Mouse (Mus musculus) layer of hippocampus, adult 11-12 months (tissue): ENCODE measurements around the gene Btbd9.

Experiments used
- DNase-seq: peaks from one replicate; pipeline ENCODE4 v3.0.0; 2022; ENCODE audit warnings: low spot score

Gene Btbd9

GRCm38 (mm10) chr17:30481341-30481740 lies 94.9 kb downstream of the Btbd9 start:
- DNase-seq: no peak

GRCm38 (mm10) chr17:30480381-30480780 lies 95.9 kb downstream of the Btbd9 start:
- DNase-seq: no peak

- no peak for DNase-seq
These were observed 98.1 kb downstream of the Btbd9 start for GRCm38 (mm10) chr17:30478181-30478580.

- no peak for DNase-seq
These were observed 101.7 kb downstream of the Btbd9 start for GRCm38 (mm10) chr17:30474561-30474960.

- DNase-seq: no peak
These were observed 103.5 kb downstream of the Btbd9 start for GRCm38 (mm10) chr17:30472776-30473175.

- no peak for DNase-seq
These were observed 104.8 kb downstream of the Btbd9 start for GRCm38 (mm10) chr17:30471512-30471911.

- no peak for DNase-seq
These were observed 105.5 kb downstream of the Btbd9 start for GRCm38 (mm10) chr17:30470790-30471189.

GRCm38 (mm10) chr17:30470286-30470685 lies 106.0 kb downstream of the Btbd9 start:
- no peak for DNase-seq

GRCm38 (mm10) chr17:30469511-30470076 lies 106.7 kb downstream of the Btbd9 start:
- DNase-seq: no peak

- no peak for DNase-seq
These were observed 107.9 kb downstream of the Btbd9 start for GRCm38 (mm10) chr17:30468368-30468767.

- DNase-seq: peak; percentile 78
These were observed 108.6 kb downstream of the Btbd9 start for GRCm38 (mm10) chr17:30467566-30468213.

- DNase-seq: no peak
These were observed 111.1 kb downstream of the Btbd9 start for GRCm38 (mm10) chr17:30465060-30465762.

- DNase-seq: no peak
These were observed 112.0 kb downstream of the Btbd9 start for GRCm38 (mm10) chr17:30464240-30464745.

GRCm38 (mm10) chr17:30460727-30461349 lies 115.5 kb downstream of the Btbd9 start:
- no peak for DNase-seq

GRCm38 (mm10) chr17:30459706-30460105 lies 116.6 kb downstream of the Btbd9 start:
- DNase-seq: no peak

GRCm38 (mm10) chr17:30458926-30459325 lies 117.4 kb downstream of the Btbd9 start:
- no peak for DNase-seq

GRCm38 (mm10) chr17:30458301-30458700 lies 118.0 kb downstream of the Btbd9 start:
- DNase-seq: no peak

GRCm38 (mm10) chr17:30457486-30457885 lies 118.8 kb downstream of the Btbd9 start:
- DNase-seq: no peak

- DNase-seq: no peak
These were observed 120.0 kb downstream of the Btbd9 start for GRCm38 (mm10) chr17:30456293-30456692.

GRCm38 (mm10) chr17:30454862-30455243 lies 121.4 kb downstream of the Btbd9 start:
- peak; percentile 70 for DNase-seq

GRCm38 (mm10) chr17:30454155-30454861 lies 122.0 kb downstream of the Btbd9 start:
- no peak for DNase-seq

- no peak for DNase-seq
These were observed 123.0 kb downstream of the Btbd9 start for GRCm38 (mm10) chr17:30453272-30453671.
